Mouse (Mus musculus): ENCODE results near the gene Tmbim6. TPM values are rescaled to one million over a fixed set of nuclear protein-coding genes. Genes with fewer than 3 reads are reported as not detected.

Tmbim6 gene
- polyA plus RNA-seq, 2 experiments, result 216 to 296 TPM

GRCm38 (mm10) chr15:99406986-99407570 is 14.4 kb downstream of the Tmbim6 start:
- WGBS, result 88% methylated on average over 15 of the region's 15 CpGs
- no peak for ATAC-seq (ENCODE audit: low FRiP score, low read depth)
- peaks cover 87% of the 10 kb centered on the region for H3K36me3 ChIP-seq (ENCODE audit: control insufficient read depth, insufficient read depth, low read length)

GRCm38 (mm10) chr15:99408845-99409244 is 16.2 kb downstream of the Tmbim6 start:
- no peak overlapping the region for H3K4me2 ChIP-seq (replicated peaks; ENCODE audit: low read depth, low read length, severe bottlenecking)
- 84% methylated on average over 9 of the region's 9 CpGs for WGBS
- no peaks in the 10 kb centered on the region for H3K27me3 ChIP-seq (ENCODE audit: control insufficient read depth, insufficient read depth, low read length)
- H3K9ac ChIP-seq (ENCODE audit: low read depth, low read length, severe bottlenecking), result no peak overlapping the region
- TF ChIP-seq POLR2A (IDR thresholded peaks at IDR 0.05; ENCODE audit: borderline replicate concordance, extremely low read depth, insufficient read depth, insufficient read length), result no peak
- H3K4me1 ChIP-seq (ENCODE audit: control insufficient read depth, insufficient read depth, low read length), result no peaks in the 10 kb centered on the region
- H3K4me3 ChIP-seq (replicated peaks; ENCODE audit: low read length), result no peak overlapping the region
- H3K27ac ChIP-seq (replicated peaks; ENCODE audit: low read depth, low read length), result no peak overlapping the region
- peaks cover 70% of the 10 kb centered on the region for H3K36me3 ChIP-seq (ENCODE audit: control insufficient read depth, insufficient read depth, low read length)
- H3K9me3 ChIP-seq (ENCODE audit: control insufficient read depth, low read length), result no peaks in the 10 kb centered on the region
- ATAC-seq (ENCODE audit: low FRiP score, low read depth), result no peak
- no peak for DNase-seq (ENCODE audit: low spot score)

More at GRCm38 (mm10) chr15:99406986-99407570, 14.4 kb downstream of the Tmbim6 start:
- Histone ChIP-seq H3K27ac (replicated peaks; ENCODE audit: low read depth, low read length) (no peak overlapping the region), H3K27me3 (ENCODE audit: control insufficient read depth, insufficient read depth, low read length) (no peaks in the 10 kb centered on the region), H3K9me3 (ENCODE audit: control insufficient read depth, low read length) (no peaks in the 10 kb centered on the region), H3K4me1 (ENCODE audit: control insufficient read depth, insufficient read depth, low read length) (no peaks in the 10 kb centered on the region), H3K4me2 (replicated peaks; ENCODE audit: low read depth, low read length, severe bottlenecking) (no peak overlapping the region), H3K4me3 (replicated peaks; ENCODE audit: low read length) (no peak overlapping the region), H3K9ac (ENCODE audit: low read depth, low read length, severe bottlenecking) (no peak overlapping the region)
- TF ChIP-seq POLR2A (IDR thresholded peaks at IDR 0.05; ENCODE audit: borderline replicate concordance, extremely low read depth, insufficient read depth, insufficient read length), result no peak
- no peak for DNase-seq (ENCODE audit: low spot score)

- ATAC-seq (ENCODE audit: low FRiP score, low read depth) (no peak), DNase-seq (ENCODE audit: low spot score) (no peak)
- Histone ChIP-seq H3K27ac (replicated peaks; ENCODE audit: low read depth, low read length) (no peak overlapping the region), H3K4me3 (replicated peaks; ENCODE audit: low read length) (no peak overlapping the region), H3K9ac (ENCODE audit: low read depth, low read length, severe bottlenecking) (no peak overlapping the region), H3K4me1 (ENCODE audit: control insufficient read depth, insufficient read depth, low read length) (peaks cover 2% of the 10 kb centered on the region; the same call in 1 of the 2 replicates), H3K36me3 (ENCODE audit: control insufficient read depth, insufficient read depth, low read length) (peaks cover 41% of the 10 kb centered on the region), H3K27me3 (ENCODE audit: control insufficient read depth, insufficient read depth, low read length) (no peaks in the 10 kb centered on the region), H3K9me3 (ENCODE audit: control insufficient read depth, low read length) (no peaks in the 10 kb centered on the region), H3K4me2 (replicated peaks; ENCODE audit: low read depth, low read length, severe bottlenecking) (no peak overlapping the region)
- TF ChIP-seq POLR2A (IDR thresholded peaks at IDR 0.05; ENCODE audit: borderline replicate concordance, extremely low read depth, insufficient read depth, insufficient read length), result no peak
- 54% methylated on average over 14 of the region's 14 CpGs for WGBS
Measured at GRCm38 (mm10) chr15:99411747-99412146, 19.1 kb downstream of the Tmbim6 start.

- Histone ChIP-seq H3K36me3 (ENCODE audit: control insufficient read depth, insufficient read depth, low read length) (0 out of 2 replicates have a peak, but pooled peaks cover 1% of the 10 kb centered on the region), H3K4me2 (replicated peaks; ENCODE audit: low read depth, low read length, severe bottlenecking) (no peak overlapping the region), H3K4me3 (replicated peaks; ENCODE audit: low read length) (no peak overlapping the region), H3K4me1 (ENCODE audit: control insufficient read depth, insufficient read depth, low read length) (peaks cover 16% of the 10 kb centered on the region), H3K27me3 (ENCODE audit: control insufficient read depth, insufficient read depth, low read length) (no peaks in the 10 kb centered on the region), H3K9ac (ENCODE audit: low read depth, low read length, severe bottlenecking) (no peak overlapping the region), H3K9me3 (ENCODE audit: control insufficient read depth, low read length) (no peaks in the 10 kb centered on the region), H3K27ac (replicated peaks; ENCODE audit: low read depth, low read length) (no peak overlapping the region)
- no peak for ATAC-seq (ENCODE audit: low FRiP score, low read depth)
- 18% methylated on average over 2 of the region's 2 CpGs for WGBS
- DNase-seq (ENCODE audit: low spot score), result no peak
- TF ChIP-seq POLR2A (IDR thresholded peaks at IDR 0.05; ENCODE audit: borderline replicate concordance, extremely low read depth, insufficient read depth, insufficient read length), result no peak
Measured at GRCm38 (mm10) chr15:99415793-99416192, 23.1 kb downstream of the Tmbim6 start.

GRCm38 (mm10) chr15:99416348-99416882 is 23.7 kb downstream of the Tmbim6 start:
- Histone ChIP-seq H3K36me3 (ENCODE audit: control insufficient read depth, insufficient read depth, low read length) (no peaks in the 10 kb centered on the region), H3K27ac (replicated peaks; ENCODE audit: low read depth, low read length) (no peak overlapping the region), H3K9ac (ENCODE audit: low read depth, low read length, severe bottlenecking) (no peak overlapping the region), H3K4me1 (ENCODE audit: control insufficient read depth, insufficient read depth, low read length) (peaks cover 22% of the 10 kb centered on the region), H3K4me3 (replicated peaks; ENCODE audit: low read length) (no peak overlapping the region), H3K27me3 (ENCODE audit: control insufficient read depth, insufficient read depth, low read length) (no peaks in the 10 kb centered on the region), H3K9me3 (ENCODE audit: control insufficient read depth, low read length) (no peaks in the 10 kb centered on the region), H3K4me2 (replicated peaks; ENCODE audit: low read depth, low read length, severe bottlenecking) (no peak overlapping the region)
- peak; percentile 62; the same call in 1 of the 2 replicates for TF ChIP-seq POLR2A (IDR thresholded peaks at IDR 0.05; ENCODE audit: borderline replicate concordance, extremely low read depth, insufficient read depth, insufficient read length)
- ATAC-seq (ENCODE audit: low FRiP score, low read depth), result no peak
- 20% methylated on average over 13 of the region's 13 CpGs for WGBS
- DNase-seq (ENCODE audit: low spot score), result peak; percentile 78

Measured in limb, embryonic 14.5 days (tissue).